Mouse (Mus musculus) hematopoietic stem cell, adult 5-6 weeks (primary cell): ENCODE measurements around the gene Olfml2a. TPM values are rescaled to one million over a fixed set of nuclear protein-coding genes. Genes with fewer than 3 reads are reported as not detected.
"Not testable (repeated sequence)": the region's sequence is repeated elsewhere in the genome, so short reads cannot be mapped to it uniquely, and the experiment has no call there.

Experiments
- ATAC-seq, 2 experiments: fragments of 125-278 bp in 1 of 2; replicated peaks in 1 of 2; 2 replicates each; pipeline ENCODE4 v1.8.0; 2016 to 2017; ENCODE audit warnings: inconsistent platforms in 2 of 2, mild to moderate bottlenecking in 2 of 2, moderate number of reproducible peaks in 2 of 2, low read depth in 1 of 2, moderate TSS enrichment in 1 of 2; ENCODE audit not compliant: low FRiP score in 2 of 2, poor library complexity in 2 of 2, severe bottlenecking in 2 of 2, insufficient read depth in 1 of 2, low TSS enrichment in 1 of 2
- total RNA-seq: library from RNA; stranded (forward); fragments of 172-1452, 232-1000 nt; gene quantifications from 2 replicates; pipeline ENCODE4 v1.2.3, GENCODE M21; 2017

The Olfml2a gene
- total RNA-seq, 1 experiment from 2014 or later = not detected

DNA sequence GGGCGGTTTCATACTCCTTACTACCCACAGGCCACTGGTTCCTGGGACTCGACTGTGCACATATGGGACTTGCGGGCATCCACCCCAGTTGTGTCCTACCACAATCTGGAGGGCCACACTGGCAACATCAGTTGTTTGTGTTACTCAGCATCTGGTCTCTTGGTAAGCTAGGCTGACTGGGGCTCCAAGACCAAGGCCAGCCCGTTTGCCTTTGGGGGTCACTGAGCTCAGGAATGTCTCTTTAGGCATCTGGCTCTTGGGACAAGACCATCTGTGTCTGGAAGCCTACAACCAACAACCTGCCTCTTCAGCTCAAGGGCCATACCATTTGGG, 68.8 kb downstream of the Olfml2a start:
- ATAC-seq = no peak

DNA sequence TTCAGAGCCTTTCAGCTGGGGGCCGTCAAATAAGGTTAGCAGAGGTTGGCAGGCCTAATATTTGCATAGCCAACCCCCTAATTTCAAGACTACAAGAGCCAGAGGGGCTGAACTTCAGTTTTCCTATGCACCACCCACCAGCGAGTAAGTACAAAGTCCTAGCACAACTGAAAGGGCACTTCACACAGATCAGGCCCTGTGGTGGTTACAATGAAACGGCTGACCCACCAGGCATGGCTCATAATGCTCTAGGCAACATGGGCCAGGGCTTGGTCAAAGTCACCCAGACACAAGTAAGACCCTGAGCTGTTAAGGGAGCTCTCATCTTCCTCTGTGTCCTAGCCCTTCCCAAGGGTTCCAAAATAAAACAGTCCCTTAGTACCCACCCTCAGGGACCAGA, 70.1 kb downstream of the Olfml2a start:
- ATAC-seq = no peak

DNA sequence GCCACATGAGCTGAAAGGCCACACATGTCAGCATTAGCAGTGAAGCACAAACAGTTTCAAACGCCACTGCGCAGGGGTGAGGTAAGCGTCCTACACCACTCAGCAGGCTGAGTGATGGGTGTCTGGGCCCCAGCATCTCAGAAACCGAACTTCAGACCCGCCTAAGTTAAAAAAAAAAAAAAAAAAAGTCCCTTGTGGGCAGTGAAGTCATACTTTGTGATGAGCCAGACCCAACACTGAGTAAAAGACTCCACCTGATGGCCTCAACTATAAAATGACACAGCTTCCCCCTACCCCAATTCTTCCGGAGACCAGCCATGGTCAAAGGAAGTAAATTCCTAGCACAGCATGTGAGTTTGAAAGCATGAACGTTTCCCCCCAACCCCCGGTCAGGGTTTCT, 71.3 kb downstream of the Olfml2a start:
- no peak for ATAC-seq

DNA sequence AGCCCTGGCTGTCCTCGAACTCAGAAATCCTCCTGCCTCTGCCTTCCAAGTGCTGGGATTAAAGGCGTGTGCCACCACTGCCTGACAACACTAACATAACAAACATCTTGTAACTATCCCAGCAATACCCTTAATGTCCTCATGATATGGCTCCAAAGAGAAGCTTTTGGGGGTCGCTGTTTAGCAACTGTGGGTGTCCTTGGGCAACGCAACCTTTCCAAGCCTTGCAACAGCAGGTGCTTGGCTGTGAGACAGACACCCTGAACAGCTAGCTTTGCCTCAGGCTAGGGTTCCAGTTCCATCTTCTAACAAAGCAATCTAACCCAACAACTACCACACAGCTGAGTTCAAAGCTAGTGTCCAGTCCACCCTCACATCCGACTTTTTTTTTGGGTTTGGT, 71.7 kb downstream of the Olfml2a start:
- no peak for ATAC-seq

DNA sequence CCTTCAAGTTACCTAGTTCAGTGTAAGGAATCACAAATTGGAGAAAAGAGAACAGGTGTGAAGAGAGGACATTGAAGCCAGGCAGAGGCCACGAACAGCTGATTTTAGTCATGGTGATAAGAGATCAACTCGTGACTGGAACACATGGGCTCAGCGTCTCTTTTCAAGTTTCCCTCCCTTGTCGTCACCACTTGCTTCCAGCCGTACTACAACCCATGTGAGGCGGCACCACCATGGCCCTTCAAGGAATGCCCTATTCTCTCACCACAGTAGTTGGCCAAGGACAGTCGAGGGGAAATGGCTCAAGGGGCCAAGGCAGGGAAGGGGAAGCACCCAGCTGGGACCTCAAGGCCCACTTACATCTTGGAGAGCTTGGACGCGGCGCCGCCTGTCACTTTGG, 72.6 kb downstream of the Olfml2a start:
- ATAC-seq = peak in 1 of 2 experiments; percentile 1; a peak in 1 of 4 replicates

DNA sequence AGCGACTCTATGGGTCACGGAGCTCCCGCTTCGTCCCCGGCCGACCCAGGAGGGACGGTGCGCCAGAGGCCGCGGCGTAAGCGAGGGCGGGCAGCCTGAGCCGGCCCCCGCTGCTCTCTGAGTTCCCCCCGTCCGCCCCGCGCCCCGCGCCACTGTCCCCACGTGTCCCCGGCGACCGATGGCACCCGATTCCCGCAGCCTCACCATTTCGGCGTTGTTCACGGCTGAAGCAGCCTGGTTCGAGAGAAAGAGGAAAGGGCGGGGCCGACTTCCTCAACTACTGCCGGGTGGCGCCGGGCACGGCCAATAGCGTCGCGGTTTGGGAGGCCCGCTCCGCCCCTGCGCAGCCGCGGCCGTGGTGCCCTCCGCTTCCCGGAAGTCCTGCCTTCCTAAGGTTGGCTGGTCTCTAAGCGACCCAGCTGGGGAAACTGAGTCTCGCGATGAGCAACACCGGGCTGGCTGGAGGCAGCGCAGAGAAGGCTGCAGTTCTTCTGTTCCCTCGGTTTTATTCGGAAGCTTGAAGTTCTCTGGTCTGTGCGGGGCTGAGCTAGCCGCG, 73.2 kb downstream of the Olfml2a start, which contains the start of gene Arpc5l:
Gene Arpc5l, plus strand, starts transcription at position 469 of the 556 bp plus-strand sequence.
- ATAC-seq = peak; percentile 81 to 83

GRCm38 (mm10) chr2:39005574-39006079, 73.8 kb downstream of the Olfml2a start, which contains the start of gene Rpl35:
Gene Rpl35, minus strand, starts transcription at chr2:39005624.
- no peak for ATAC-seq

GRCm38 (mm10) chr2:39006149-39006730, 74.5 kb downstream of the Olfml2a start:
- no peak for ATAC-seq

- ATAC-seq = peak; percentile 31 to 60
Observed at GRCm38 (mm10) chr2:39007865-39008264, 76.1 kb downstream of the Olfml2a start.

- 0 out of 4 replicates have a peak, but pooled peaks of 1 of the 2 experiments have one; percentile 0 for ATAC-seq
Observed at GRCm38 (mm10) chr2:39008350-39008851, 76.6 kb downstream of the Olfml2a start.

DNA sequence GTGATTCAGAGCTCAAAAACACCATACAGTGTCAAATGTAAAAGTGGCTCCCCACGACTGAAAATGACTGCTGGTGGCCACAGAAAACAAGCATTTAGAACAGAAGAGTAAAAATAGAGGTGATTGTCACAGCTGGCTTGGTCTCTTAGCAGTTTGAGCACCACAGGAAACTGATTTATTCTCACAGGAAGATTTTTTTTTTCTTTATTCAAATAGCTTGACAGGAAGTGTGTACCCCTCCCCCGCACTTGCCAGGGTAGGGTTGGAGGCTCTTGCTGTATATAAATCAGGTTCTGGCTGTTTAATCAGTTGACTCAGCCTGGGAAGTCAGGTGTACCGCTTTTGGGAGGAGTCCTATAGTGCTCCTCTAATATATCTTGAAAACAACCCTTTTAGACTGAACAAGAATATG, 77.2 kb downstream of the Olfml2a start:
- ATAC-seq = peak in 1 of 2 experiments; percentile 18; a peak in 1 of 4 replicates

GRCm38 (mm10) chr2:39010144-39010543, 78.4 kb downstream of the Olfml2a start:
- not testable (repeated sequence) for ATAC-seq

DNA sequence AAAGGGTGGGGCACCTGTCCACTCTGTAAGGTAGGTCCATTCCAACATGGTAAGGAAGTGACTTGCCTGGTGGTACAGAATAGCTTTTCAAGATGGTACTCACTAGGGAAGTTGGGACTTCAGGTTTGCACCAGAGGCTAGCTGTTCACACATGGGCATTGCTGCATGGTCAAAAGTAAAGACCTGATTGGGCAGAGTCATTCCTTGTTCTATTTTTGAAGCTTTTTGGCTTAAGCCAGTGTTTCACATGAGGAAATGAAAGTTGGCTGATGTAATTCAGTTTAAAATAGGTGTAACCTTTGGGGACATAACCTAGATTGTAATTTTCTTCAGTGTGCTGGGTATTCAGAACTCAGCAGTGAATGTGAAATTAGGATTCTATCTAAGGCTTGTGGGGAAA, 79.5 kb downstream of the Olfml2a start:
- ATAC-seq = no peak

DNA sequence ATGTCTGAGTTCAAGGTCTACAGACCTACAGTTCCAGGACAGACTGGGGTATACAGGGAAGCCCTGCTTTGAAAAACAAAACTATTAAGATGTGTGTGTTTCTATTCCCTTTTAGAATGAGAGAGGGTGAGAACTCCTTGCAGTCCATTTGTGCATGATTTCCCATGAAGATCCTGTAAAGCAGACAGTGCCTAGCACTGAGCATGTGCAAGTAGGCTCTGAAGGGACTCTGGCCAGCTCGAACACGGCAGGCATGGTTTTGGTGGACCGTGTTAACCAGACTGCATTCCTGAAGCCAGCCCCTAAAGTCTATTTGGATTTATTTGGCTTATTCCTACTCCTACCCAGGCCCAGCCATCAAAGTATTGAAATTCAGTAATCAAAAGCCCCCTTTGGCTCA, 80.2 kb downstream of the Olfml2a start:
- no peak for ATAC-seq

- ATAC-seq = no peak
Observed at GRCm38 (mm10) chr2:39012768-39013279, 81.0 kb downstream of the Olfml2a start.
